Comparison of ENCODE assay signal across 10 mouse cellular contexts in the genomic region with DNA sequence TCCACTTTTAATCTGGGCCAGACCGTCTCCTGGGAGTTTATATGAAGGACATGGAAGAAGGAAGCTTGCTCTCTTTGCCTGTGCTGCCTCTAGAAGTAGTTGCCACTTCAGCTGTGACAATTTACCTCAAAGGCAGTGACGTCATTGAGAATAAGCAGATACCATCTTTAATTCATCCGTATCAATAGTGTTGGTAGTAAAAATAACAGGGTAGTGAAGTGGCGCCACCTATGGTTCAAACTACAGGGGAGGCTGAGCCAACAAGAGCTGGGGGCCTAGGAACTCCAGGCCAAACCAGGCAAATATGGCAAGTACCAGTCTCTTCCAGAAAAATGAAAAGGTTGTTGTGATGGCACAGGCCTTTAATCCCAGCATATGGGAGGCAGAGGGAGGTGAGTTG. TPM values are rescaled to one million over a fixed set of nuclear protein-coding genes. Genes with fewer than 3 reads are reported as not detected.
DNase-seq lines count a peak whose midpoint lies in the region; ATAC-seq and TF ChIP-seq lines count a peak whose summit lies in the region.
"Had no signal": no experiment of that assay in that cellular context is flagged by ENCODE, and none has a peak within 500 bp of the region (broad histone marks: within the 10 kb centered on the region; RNA-seq: fewer than 3 reads in every experiment).

No protein-coding gene starts in this region.

- no peaks in the 10 kb centered on the region for H3K36me3 ChIP-seq in midbrain, postnatal 0 days (ENCODE audit: insufficient read depth, low read length)
- no peaks in the 10 kb centered on the region for H3K36me3 ChIP-seq in midbrain, embryonic 14.5 days (ENCODE audit: control insufficient read depth, insufficient read depth, low read length)
- H3K36me3 ChIP-seq in splenic B cell, adult 2 months (ENCODE audit: control insufficient read depth, insufficient read depth, low read length, poor library complexity, severe bottlenecking), result no peaks in the 10 kb centered on the region
- no peaks in the 10 kb centered on the region for H3K36me3 ChIP-seq in hindbrain, embryonic 12.5 days
- H3K36me3 ChIP-seq: stomach, embryonic 15.5 days had no signal

- no peak overlapping the region for H3K9ac ChIP-seq in midbrain, postnatal 0 days (replicated peaks; ENCODE audit: low read length, poor library complexity, severe bottlenecking)
- no peak overlapping the region for H3K9ac ChIP-seq in midbrain, embryonic 14.5 days (replicated peaks; ENCODE audit: low read length)
- H3K9ac ChIP-seq in hindbrain, embryonic 12.5 days, result no peak overlapping the region
- H3K9ac ChIP-seq: stomach, embryonic 15.5 days had no signal

- H3K9me3 ChIP-seq in midbrain, postnatal 0 days (ENCODE audit: low read length), result no peaks in the 10 kb centered on the region
- no peaks in the 10 kb centered on the region for H3K9me3 ChIP-seq in midbrain, embryonic 14.5 days (ENCODE audit: control insufficient read depth, low read length)
- H3K9me3 ChIP-seq in hindbrain, embryonic 12.5 days (replicated peaks), result no peaks in the 10 kb centered on the region
- H3K9me3 ChIP-seq: stomach, embryonic 15.5 days had no signal

- no peak overlapping the region for H3K4me2 ChIP-seq in midbrain, postnatal 0 days (ENCODE audit: low read depth, low read length, poor library complexity, severe bottlenecking)
- no peak overlapping the region for H3K4me2 ChIP-seq in midbrain, embryonic 14.5 days (ENCODE audit: low read length)
- H3K4me2 ChIP-seq in hindbrain, embryonic 12.5 days (replicated peaks), result no peak overlapping the region
- H3K4me2 ChIP-seq: stomach, embryonic 15.5 days had no signal

- peak; percentile 47; the same call in 1 of the 2 replicates for TF ChIP-seq CTCF in midbrain, postnatal 0 days (IDR thresholded peaks at IDR 0.05)

- 35% methylated on average over 4 of the region's 4 CpGs for WGBS in midbrain, postnatal 0 days
- 42% methylated on average over 4 of the region's 4 CpGs for WGBS in midbrain, embryonic 14.5 days
- 41% methylated on average over 4 of the region's 4 CpGs for WGBS in hindbrain, embryonic 12.5 days

- no peak for ATAC-seq in midbrain, postnatal 0 days (ENCODE audit: low FRiP score)
- ATAC-seq in midbrain, embryonic 14.5 days (ENCODE audit: low FRiP score, low TSS enrichment), result no peak
- ATAC-seq in hindbrain, embryonic 12.5 days (ENCODE audit: low FRiP score), result no peak
- ATAC-seq: Patski had no signal

- no peak overlapping the region for H3K27ac ChIP-seq in midbrain, postnatal 0 days (ENCODE audit: low read depth, low read length)
- no peak overlapping the region for H3K27ac ChIP-seq in midbrain, embryonic 14.5 days (replicated peaks; ENCODE audit: low read depth, low read length)
- H3K27ac ChIP-seq in hindbrain, embryonic 12.5 days, result no peak overlapping the region
- H3K27ac ChIP-seq: stomach, embryonic 15.5 days had no signal

- H3K27me3 ChIP-seq in midbrain, postnatal 0 days (ENCODE audit: insufficient read depth, low read length), result no peaks in the 10 kb centered on the region
- H3K27me3 ChIP-seq in midbrain, embryonic 14.5 days (ENCODE audit: control insufficient read depth, insufficient read depth, low read length), result no peaks in the 10 kb centered on the region
- H3K27me3 ChIP-seq in splenic B cell, adult 2 months (ENCODE audit: control insufficient read depth, insufficient read depth, low read length, poor library complexity, severe bottlenecking), result no peaks in the 10 kb centered on the region
- H3K27me3 ChIP-seq in hindbrain, embryonic 12.5 days, result no peaks in the 10 kb centered on the region
- H3K27me3 ChIP-seq: stomach, embryonic 15.5 days had no signal

- H3K4me3 ChIP-seq in midbrain, postnatal 0 days (ENCODE audit: low read depth, low read length), result no peak overlapping the region
- H3K4me3 ChIP-seq in midbrain, embryonic 14.5 days (replicated peaks; ENCODE audit: low read depth, low read length), result no peak overlapping the region
- no peak overlapping the region for H3K4me3 ChIP-seq in hindbrain, embryonic 12.5 days
- H3K4me3 ChIP-seq: stomach, embryonic 15.5 days had no signal

- DNase-seq in embryo, embryonic 10 days (ENCODE audit: low spot score), result peak; percentile 35
- DNase-seq in embryo, embryonic 11 days, result no peak
- no peak for DNase-seq in midbrain, postnatal 0 days (ENCODE audit: low spot score)
- DNase-seq in midbrain, embryonic 14.5 days, result no peak
- peak; percentile 53 for DNase-seq in kidney, adult 9 months
- DNase-seq in splenic B cell, adult 2 months (ENCODE audit: low read depth, low spot score), result peak; percentile 81
- DNase-seq in adipocyte (ENCODE audit: low spot score), result no peak

- no peaks in the 10 kb centered on the region for H3K4me1 ChIP-seq in midbrain, postnatal 0 days (ENCODE audit: insufficient read depth, low read length)
- no peaks in the 10 kb centered on the region for H3K4me1 ChIP-seq in midbrain, embryonic 14.5 days (ENCODE audit: control insufficient read depth, insufficient read depth, low read length)
- no peaks in the 10 kb centered on the region for H3K4me1 ChIP-seq in hindbrain, embryonic 12.5 days
- H3K4me1 ChIP-seq: stomach, embryonic 15.5 days had no signal

RNA-seq across cellular contexts. Expression of a gene that starts 4.1 kb away (rescaled TPM):
- 11.9 and 25.1 TPM in 2 replicates for total RNA-seq in midbrain, postnatal 0 days (2014; rRNA removed)
- 41.6 and 42.3 TPM in 2 replicates for polyA plus RNA-seq in midbrain, postnatal 0 days (2015; fragmentation: Nextera tagmentation; extraction: Ambion mirVana)
- 39.3 and 53.8 TPM in 2 replicates for polyA plus RNA-seq in midbrain, embryonic 14.5 days (2014; fragmentation: Nextera tagmentation; extraction: Ambion mirVana)
- polyA plus RNA-seq in hindbrain, embryonic 12.5 days (2016; fragmentation: Nextera tagmentation; extraction: Ambion mirVana), result 45.5 and 46.4 TPM in 2 replicates

RNA-seq across cellular contexts. Expression of a gene that starts 11.8 kb away (rescaled TPM):
- not detected in 2 replicates for total RNA-seq in midbrain, postnatal 0 days (2014; rRNA removed)
- 0.07 and 0.13 TPM in 2 replicates for polyA plus RNA-seq in midbrain, postnatal 0 days (2015; fragmentation: Nextera tagmentation; extraction: Ambion mirVana)
- 0.16 TPM in 2 replicates for polyA plus RNA-seq in midbrain, embryonic 14.5 days (2014; fragmentation: Nextera tagmentation; extraction: Ambion mirVana)
- 0.50 TPM in 1 of 2 replicates, not detected in the other for polyA plus RNA-seq in hindbrain, embryonic 12.5 days (2016; fragmentation: Nextera tagmentation; extraction: Ambion mirVana)

RNA-seq across cellular contexts. Expression of a gene that starts 21.3 kb away (rescaled TPM):
- 34.6 and 42.0 TPM in 2 replicates for total RNA-seq in midbrain, postnatal 0 days (2014; rRNA removed)
- polyA plus RNA-seq in midbrain, postnatal 0 days (2015; fragmentation: Nextera tagmentation; extraction: Ambion mirVana), result 27.2 and 30.5 TPM in 2 replicates
- 23.9 and 29.5 TPM in 2 replicates for polyA plus RNA-seq in midbrain, embryonic 14.5 days (2014; fragmentation: Nextera tagmentation; extraction: Ambion mirVana)
- polyA plus RNA-seq in hindbrain, embryonic 12.5 days (2016; fragmentation: Nextera tagmentation; extraction: Ambion mirVana), result 23.6 and 30.0 TPM in 2 replicates

RNA-seq across cellular contexts. Expression of a gene that starts 21.7 kb away (rescaled TPM):
- 9.1 and 16.4 TPM in 2 replicates for total RNA-seq in midbrain, postnatal 0 days (2014; rRNA removed)
- 18.9 and 20.0 TPM in 2 replicates for polyA plus RNA-seq in midbrain, postnatal 0 days (2015; fragmentation: Nextera tagmentation; extraction: Ambion mirVana)
- polyA plus RNA-seq in midbrain, embryonic 14.5 days (2014; fragmentation: Nextera tagmentation; extraction: Ambion mirVana), result 11.2 and 22.4 TPM in 2 replicates
- 39.3 and 44.7 TPM in 2 replicates for polyA plus RNA-seq in hindbrain, embryonic 12.5 days (2016; fragmentation: Nextera tagmentation; extraction: Ambion mirVana)

RNA-seq across cellular contexts. Expression of a gene that starts 29.2 kb away (rescaled TPM):
- 0.71 TPM in 1 of 2 replicates, not detected in the other for total RNA-seq in midbrain, postnatal 0 days (2014; rRNA removed)
- not detected in 2 replicates for polyA plus RNA-seq in midbrain, postnatal 0 days (2015; fragmentation: Nextera tagmentation; extraction: Ambion mirVana)
- polyA plus RNA-seq in midbrain, embryonic 14.5 days (2014; fragmentation: Nextera tagmentation; extraction: Ambion mirVana), result not detected in 2 replicates
- polyA plus RNA-seq in hindbrain, embryonic 12.5 days (2016; fragmentation: Nextera tagmentation; extraction: Ambion mirVana), result 1.7 TPM in 1 of 2 replicates, not detected in the other
- polyA plus RNA-seq: Patski had no signal

Comparison
In these comparisons a context has a peak if more than half of its experiments do, and no peak if none do; other contexts are left out.
1. DNase-seq: peak in embryo, embryonic 10 days (single experiment), kidney, adult 9 months (single experiment) and splenic B cell, adult 2 months (single experiment); none in embryo, embryonic 11 days (single experiment), midbrain, postnatal 0 days (single experiment), midbrain, embryonic 14.5 days (single experiment) and adipocyte (single experiment).